Mouse (Mus musculus): ENCODE data around the gene Zdhhc24.

GRCm38 (mm10) chr19:4908107-4908506 is 29.6 kb downstream of the Zdhhc24 start:
- TF ChIP-seq CTCF (IDR thresholded peaks at IDR 0.05; ENCODE audit: control insufficient read depth, insufficient read depth, insufficient read length) (peak; percentile 12), FOSL1 (IDR thresholded peaks at IDR 0.05; ENCODE audit: insufficient read depth, low read length, poor library complexity, severe bottlenecking) (no peak), USF1 (IDR thresholded peaks at IDR 0.05; ENCODE audit: low read depth) (no peak), MYOD1 (IDR thresholded peaks at IDR 0.05; ENCODE audit: control insufficient read depth, insufficient read length, low read depth) (no peak), CEBPB (IDR thresholded peaks at IDR 0.05; ENCODE audit: low read depth) (no peak), MAX (IDR thresholded peaks at IDR 0.05) (no peak), MYOG (IDR thresholded peaks at IDR 0.05; ENCODE audit: control insufficient read depth, extremely low read depth, insufficient read length) (no peak)

Data from C2C12 (cell line).